Mouse (Mus musculus) embryo, embryonic 10 days (tissue): ENCODE measurements around the gene Macrod1.
A peak's percentile ranks its signal among the peaks of the same experiment; 100 is the strongest.
"Not testable (repeated sequence)": the region's sequence is repeated elsewhere in the genome, so short reads cannot be mapped to it uniquely, and the experiment has no call there.

Experiments
- DNase-seq: peaks from one replicate; pipeline ENCODE4 v3.0.0-alpha.2; 2015; ENCODE audit warnings: low spot score

The Macrod1 gene

DNA sequence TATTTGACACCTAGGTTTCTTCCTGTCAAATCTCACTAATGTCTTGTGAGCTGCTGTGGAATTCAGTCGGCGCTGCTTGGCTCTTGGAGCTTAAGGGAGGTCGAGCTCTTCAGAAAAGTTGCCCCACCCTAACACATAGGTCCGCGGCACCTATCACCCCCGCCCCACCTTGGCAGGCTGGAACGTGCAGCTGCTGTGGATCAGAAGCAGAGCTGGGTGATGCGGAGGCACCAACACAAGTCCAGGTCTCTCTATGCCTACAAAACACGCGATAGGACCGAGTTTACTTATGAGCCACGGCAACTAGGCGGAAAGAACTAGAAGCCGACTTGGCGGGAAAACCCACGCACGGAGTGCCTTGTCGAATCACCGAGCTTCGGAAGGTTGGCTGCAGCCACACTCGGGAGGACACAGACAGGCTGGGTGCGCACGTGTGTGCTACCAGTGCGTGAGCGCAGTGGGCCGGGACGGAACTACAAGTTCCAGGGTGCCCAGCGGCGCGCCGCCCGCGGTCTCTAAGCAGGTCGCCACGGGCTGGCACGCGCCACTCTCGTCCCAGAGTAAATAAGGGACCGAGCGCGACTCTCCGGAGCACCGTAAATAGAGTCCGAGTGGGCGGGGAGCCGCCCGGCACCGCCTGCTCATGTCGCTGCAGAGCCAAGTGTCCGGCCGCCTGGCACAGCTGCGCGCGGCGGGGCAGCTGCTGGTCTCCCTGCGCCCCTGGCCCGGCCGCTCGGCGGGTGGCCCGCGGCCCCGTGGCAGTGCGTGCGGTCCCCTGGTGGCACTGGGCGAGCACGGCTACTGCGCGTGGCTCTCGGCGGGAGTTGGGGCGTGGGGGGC lies at the start of gene Macrod1:
Macrod1 (plus strand) TSS at position 563 of the 840 bp plus-strand sequence.
- peak; percentile 83 for DNase-seq

DNA sequence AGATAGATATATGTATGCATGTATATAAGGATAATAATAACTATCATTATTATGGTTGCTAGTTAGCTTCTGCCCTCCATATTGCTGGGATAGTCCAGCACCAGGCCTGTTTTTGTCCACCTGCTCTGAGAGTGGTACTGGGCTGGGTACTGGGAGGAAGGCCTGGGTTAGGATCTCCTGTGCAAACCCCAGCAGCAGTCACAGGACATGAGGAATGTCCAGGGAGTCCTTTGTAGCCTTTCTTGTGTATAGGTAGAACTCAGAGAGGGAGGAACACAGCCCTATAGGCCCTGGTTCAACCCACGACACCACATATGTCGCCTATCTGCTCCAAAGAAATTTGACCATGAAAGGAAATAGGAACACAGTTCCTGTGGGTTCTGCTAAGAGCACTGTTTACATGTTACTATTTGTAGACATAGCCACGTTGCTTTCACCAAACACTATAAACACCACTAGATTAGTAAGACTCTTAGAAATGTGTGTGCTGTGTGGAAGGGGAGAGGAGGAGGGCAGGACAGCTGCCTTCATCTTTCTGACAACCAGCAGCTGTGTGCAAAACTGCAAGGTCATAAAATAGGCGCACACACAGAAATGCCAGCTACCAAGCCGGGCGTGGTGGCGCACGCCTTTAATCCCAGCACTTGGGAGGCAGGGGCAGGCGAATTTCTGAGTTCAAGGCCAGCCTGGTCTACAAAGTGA lies 49.6 kb upstream of the Macrod1 start:
- DNase-seq: no peak

DNA sequence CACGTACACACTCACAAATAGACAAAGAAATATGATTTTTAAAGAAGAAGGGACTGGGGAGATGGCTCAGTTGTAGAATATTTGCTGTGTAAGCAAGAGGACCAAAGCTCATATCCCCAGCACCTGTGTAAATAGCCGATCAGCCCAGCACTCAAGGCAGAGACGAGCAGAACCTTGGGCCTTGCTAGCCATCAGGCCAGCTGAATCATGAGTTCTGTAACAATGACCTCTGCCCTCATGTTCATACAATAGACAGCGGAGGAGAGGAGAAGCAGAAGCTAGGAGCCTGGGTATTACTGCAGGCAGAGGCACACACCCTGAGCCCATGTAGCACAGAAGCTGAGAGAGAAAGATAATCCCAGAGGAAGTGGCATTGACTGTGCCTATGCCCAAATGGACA lies 44.2 kb upstream of the Macrod1 start:
- no peak for DNase-seq

DNA sequence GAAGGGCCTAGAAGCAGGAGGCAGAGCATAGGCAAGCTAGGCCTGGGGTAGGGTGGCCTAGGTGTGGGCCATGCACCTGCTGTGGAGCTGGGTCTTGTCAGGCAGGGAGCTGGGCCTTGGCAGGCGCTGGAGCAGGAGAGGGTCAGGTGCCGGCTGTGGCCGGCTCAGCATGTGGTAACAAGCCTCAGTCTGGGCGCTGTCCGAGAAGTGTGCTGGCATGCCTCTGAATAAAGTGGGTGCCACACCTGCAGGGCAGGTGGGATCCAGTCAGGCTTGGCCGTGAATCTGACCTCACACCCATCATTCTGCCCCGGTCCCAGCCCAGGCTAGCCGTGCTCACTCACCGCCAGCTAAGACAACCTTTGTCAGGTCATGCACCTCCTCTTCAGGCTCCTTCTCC lies 42.6 kb upstream of the Macrod1 start:
- no peak for DNase-seq

GRCm38 (mm10) chr19:7014481-7015135 lies 42.0 kb upstream of the Macrod1 start:
- DNase-seq: no peak

DNA sequence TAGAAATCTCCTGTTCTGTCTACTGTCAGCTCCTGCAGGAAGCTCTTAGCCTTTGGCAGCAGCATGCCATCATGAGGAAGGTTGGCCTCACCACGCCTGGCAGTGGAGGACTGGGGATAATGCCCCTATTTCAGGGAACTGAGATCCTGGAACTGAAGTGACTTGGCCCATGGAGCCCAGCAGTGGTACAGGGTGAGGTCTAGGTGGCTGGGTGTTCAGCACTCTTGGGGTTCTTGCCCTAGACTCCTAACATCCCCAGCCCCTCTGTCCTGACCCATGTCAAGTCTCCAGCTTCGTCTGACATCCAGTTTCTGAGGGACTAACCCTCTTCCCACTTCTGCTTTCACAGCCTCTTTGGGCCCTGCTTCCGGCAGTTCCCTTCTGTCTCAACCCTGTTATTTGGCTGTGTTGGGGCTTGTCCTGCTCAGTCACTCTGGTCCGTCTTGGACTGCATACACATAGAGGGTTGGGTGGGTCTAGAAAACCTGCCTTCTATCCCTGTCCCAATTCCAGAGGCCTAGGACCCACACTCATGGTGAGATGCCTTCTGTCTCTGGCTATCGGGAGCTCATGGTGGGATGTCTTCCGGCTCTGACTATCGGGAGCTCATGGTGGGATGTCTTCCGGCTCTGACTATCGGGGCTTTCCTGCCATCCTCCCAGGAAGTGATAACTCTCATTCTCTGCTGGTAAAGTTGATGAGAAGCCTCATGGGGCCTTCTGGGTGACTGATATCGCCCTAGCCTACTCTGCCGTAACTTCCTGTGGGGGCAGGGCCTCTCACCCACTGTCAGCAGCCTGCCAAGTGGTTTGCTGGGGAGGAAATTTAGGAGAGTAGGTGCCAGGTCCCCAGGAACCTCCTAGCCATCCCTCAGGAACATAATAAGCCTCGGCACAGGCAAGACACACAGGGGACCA lies 38.8 kb upstream of the Macrod1 start:
- no peak for DNase-seq

DNA sequence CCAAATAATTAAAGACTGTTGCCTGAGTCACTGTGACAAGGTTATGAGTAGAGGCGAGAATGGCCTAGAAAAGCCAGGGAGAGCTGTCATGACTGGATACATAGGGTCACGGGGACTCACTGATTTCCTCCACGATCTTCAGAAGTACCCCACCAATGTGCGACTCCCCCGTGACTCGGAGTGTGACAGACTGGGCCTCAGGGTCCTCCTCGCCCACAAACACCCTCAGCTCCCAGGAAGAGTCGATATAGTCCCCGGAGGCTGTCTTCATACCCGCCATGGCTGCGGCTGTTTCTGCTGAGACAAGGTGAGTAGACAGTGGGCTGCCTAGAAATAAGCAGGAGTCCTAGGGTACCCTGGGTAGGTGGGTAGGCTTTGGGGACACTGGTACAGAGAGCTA lies 38.1 kb upstream of the Macrod1 start:
- DNase-seq: no peak

DNA sequence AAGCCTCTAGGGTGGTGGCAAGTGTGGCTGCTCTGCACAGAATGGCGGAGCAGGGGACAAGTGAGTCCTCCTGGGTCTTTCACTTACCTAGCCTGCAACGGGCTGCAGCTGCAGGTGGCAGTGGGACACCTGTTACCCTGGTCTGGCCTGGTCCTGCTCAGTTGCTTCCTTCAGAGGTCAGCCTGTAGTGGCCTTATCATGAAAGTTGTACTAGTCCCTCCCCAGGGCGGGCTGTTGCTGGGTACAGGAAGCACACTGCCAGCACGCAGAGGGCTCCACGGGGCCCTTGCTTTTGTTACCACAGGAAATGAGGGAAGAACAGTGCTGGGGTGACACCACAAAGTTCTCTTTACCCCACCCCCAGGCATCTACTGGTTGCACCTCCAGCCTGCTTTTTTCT lies 37.4 kb upstream of the Macrod1 start, which contains the start of gene Fermt3:
Fermt3 (minus strand) TSS at position 279 of the 400 bp plus-strand sequence.
- DNase-seq: no peak

GRCm38 (mm10) chr19:7020224-7020641 lies 36.4 kb upstream of the Macrod1 start:
- DNase-seq: peak; percentile 77

GRCm38 (mm10) chr19:7029531-7029930 lies 27.1 kb upstream of the Macrod1 start:
- DNase-seq: no peak

GRCm38 (mm10) chr19:7034006-7034405 lies 22.6 kb upstream of the Macrod1 start:
- DNase-seq: no peak

DNA sequence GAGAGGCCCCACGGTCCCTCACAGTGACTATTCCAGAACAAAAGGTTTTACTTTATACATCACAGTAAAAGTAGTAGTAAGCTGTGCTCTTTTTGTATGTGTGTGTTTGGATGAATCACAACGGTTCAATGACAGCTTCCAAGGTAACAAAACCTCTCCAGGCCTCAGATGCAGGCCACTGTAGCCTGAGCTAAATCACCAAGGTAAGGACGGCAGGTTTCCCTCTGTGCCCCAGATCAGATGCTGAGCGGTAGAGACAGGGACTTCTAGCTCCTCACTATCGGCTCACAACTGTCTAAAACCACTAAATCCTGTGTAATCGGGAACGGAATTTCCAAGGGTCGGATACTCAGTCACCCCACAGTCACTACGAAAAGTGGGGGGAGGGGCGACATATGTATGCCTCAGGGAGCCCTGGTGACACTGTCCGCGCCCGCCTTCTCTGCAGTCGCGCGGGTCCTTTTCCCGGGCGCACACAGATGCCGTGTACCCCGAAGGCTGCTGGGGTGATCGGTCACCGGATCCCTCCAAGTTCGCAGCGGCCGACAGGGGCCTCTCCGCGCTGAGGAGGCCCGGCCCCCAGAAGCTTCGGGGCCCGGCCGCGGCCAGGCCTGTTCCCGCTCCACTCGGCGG lies 17.4 kb upstream of the Macrod1 start:
- DNase-seq: peak; percentile 75

- peak; percentile 100 for DNase-seq
Observed at GRCm38 (mm10) chr19:7039841-7040636, 16.6 kb upstream of the Macrod1 start, which contains the start of gene Stip1. Gene Stip1, minus strand, starts transcription at chr19:7039967.

GRCm38 (mm10) chr19:7040637-7041130 lies 15.9 kb upstream of the Macrod1 start:
- DNase-seq: no peak

DNA sequence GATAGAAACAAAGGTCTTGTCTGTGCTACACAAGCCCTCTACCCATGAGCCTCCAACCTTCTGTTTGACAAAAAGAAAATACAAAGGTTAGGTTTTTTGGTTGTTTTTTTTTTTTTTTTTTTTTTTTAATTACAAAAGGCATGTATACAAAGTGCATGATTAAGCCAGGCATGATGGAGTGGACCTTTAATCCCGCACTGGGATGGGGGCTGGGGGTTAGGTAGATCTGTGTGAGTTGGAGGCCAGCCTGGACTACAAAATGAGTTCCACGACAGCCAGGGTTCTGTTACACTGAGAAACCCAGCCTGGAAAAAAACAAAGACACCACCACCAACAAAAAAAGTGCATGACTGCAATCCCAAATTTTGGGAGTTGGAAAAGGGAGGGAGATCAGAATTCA lies 15.4 kb upstream of the Macrod1 start:
- no peak for DNase-seq

DNA sequence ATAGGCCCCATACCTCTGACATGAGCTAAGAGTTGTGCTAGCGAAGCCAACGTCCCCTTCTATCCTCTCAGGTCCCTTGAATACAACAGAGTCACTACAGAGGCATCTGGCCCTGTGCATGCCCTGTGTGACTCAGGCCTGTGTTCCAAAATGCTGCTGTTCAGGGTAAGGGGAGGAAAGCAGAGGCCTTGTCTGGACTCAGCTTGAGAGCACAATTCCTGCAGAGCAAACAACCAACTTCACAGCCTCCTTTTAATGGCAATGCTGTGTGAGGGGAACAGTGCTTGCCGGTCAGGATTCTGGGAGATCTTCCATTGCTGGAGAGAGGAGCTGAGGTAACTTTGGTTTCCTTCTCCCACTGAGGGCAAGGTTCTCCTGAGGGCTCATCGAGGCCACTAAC lies 12.3 kb upstream of the Macrod1 start:
- DNase-seq: no peak

DNA sequence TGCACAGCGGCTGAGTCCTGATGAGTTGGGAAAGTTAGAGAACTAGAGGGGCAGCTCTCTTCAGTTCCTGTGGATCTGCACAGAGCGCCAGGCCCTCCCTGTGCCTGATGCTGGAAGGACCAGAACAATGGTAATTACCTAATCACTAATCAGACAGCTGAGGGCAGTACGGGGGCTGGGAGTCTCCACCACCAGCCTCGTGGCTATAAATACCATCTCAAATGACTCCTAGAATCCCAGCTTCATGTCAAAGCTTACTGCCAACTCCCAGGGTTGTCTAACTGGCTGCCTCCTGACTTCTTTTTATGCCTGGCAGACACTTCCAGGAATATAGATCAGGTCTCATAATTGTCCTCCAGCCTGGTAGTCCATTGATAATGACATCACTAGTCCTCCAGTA lies 11.9 kb upstream of the Macrod1 start:
- no peak for DNase-seq

DNA sequence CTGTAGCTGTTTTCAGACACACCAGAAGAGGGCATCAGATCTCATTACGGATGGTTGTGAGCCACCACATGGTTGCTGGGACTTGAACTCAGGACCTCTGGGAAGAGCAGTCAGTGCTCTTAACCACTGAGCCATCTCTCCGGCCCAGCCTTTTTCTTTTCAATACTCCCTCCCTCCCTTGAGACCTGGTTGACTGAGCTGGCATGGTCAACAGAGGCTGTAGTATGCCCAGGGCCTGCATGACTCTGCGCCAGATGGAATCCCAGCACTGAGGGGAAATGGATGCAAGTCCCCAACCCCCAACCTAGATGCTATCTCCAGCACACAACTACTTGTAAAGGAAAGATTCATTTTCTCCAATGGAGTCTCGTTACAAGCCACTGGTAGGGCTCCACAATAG lies 3.2 kb upstream of the Macrod1 start:
- DNase-seq: not testable (repeated sequence)

DNA sequence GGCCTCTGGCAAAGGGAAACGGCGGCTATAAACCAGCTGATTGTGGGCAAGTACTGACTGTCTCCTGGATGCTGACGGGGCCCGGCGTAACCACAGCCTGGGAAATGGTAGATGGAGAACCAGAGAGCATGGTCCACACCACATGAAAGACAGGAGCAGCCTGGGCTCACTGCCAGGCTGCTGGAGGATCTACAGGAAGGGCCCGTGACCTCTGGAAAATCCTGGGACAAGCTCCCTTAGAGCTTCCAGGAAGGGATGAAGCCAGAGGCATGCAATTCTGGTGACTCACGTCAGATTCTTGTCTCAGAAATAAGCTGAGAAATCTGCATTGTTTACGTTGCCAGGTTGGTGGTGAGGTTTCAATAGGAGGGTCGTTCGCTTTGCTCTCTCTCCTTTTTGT lies 1.8 kb upstream of the Macrod1 start:
- DNase-seq: no peak

GRCm38 (mm10) chr19:7055173-7055572 lies 1.4 kb upstream of the Macrod1 start:
- DNase-seq: no peak
